Mouse (Mus musculus) lung, postnatal 0 days (tissue): Measurements from ENCODE around the gene Ugt1a8. TPM values are rescaled to one million over a fixed set of nuclear protein-coding genes. Genes with fewer than 3 reads are reported as not detected.
"Not testable (repeated sequence)": the region's sequence is repeated elsewhere in the genome, so short reads cannot be mapped to it uniquely, and the experiment has no call there.

Experiments
- ATAC-seq: fragments of 200-750 bp; cut with Nextera tagmentation; 2 replicates; pipeline ENCODE4 v1.8.0; 2017; ENCODE audit warnings: moderate library complexity
- DNase-seq: peaks from one replicate; pipeline ENCODE4 v3.0.0-alpha.2; 2016; ENCODE audit warnings: low spot score
- H3K27ac ChIP-seq: fragments of 300-500 bp; sonication (generic); 2 replicates; pipeline ENCODE4 v1.5.1; 2014; ENCODE audit warnings: antibody characterized with exemption, mild to moderate bottlenecking, low read length, mixed read lengths
- H3K27me3 ChIP-seq: fragments of 300-500 bp; sonication (generic); replicated peaks from 2 replicates; pipeline ENCODE4 v1.6.1; 2014; ENCODE audit warnings: low read length, mixed read lengths; ENCODE audit not compliant: insufficient read depth
- H3K36me3 ChIP-seq: fragments of 300-500 bp; sonication (generic); 2 replicates; pipeline ENCODE4 v1.6.1; 2014; ENCODE audit warnings: low read length, mixed read lengths; ENCODE audit not compliant: insufficient read depth
- H3K4me1 ChIP-seq: fragments of 300-500 bp; sonication (generic); 2 replicates; pipeline ENCODE4 v1.6.1; 2014; ENCODE audit warnings: antibody characterized with exemption, low read depth, low read length, mixed read lengths; ENCODE audit not compliant: insufficient read depth
- H3K4me2 ChIP-seq: fragments of 300-500 bp; sonication (generic); replicated peaks from 2 replicates; pipeline ENCODE4 v1.6.1; 2014; ENCODE audit warnings: low read depth, mild to moderate bottlenecking, low read length, moderate library complexity, mixed read lengths
- H3K4me3 ChIP-seq: fragments of 300-500 bp; sonication (generic); 2 replicates; pipeline ENCODE4 v1.5.1; 2014; ENCODE audit warnings: low read depth, low read length
- H3K9ac ChIP-seq: fragments of 300-500 bp; sonication (generic); replicated peaks from 2 replicates; pipeline ENCODE4 v1.6.1; 2014; ENCODE audit warnings: low read depth, mild to moderate bottlenecking
- H3K9me3 ChIP-seq: fragments of 300-500 bp; sonication (generic); 2 replicates; pipeline ENCODE4 v1.6.1; 2016; ENCODE audit warnings: low read length, mixed read lengths
- CTCF ChIP-seq: IDR thresholded peaks from 2 replicates; pipeline ENCODE4 v1.5.1; 2016; ENCODE audit warnings: antibody characterized with exemption, mild to moderate bottlenecking
- EP300 ChIP-seq: IDR thresholded peaks from 2 replicates; pipeline ENCODE4 v1.6.1; 2016; ENCODE audit warnings: antibody characterized with exemption, mild to moderate bottlenecking, control low read depth
- WGBS: fragments of 180-500 bp; shearing (Covaris S2); extraction: QIAGEN DNeasy Blood & Tissue Kit; methylation state at CpG from one replicate; pipeline ENCODE4 v1.1.7; 2014; 5-methylcytosine and 5-hydroxymethylcytosine counted together
- polyA plus RNA-seq: library from polyadenylated mRNA; unstranded; fragments of >200 nt; fragmentation: Nextera tagmentation; extraction: Ambion mirVana; gene quantifications from 2 replicates; pipeline ENCODE4 v1.2.1, GENCODE M21; 2015

The Ugt1a8 gene
- polyA plus RNA-seq, 1 experiment from 2014 or later = not detected

DNA sequence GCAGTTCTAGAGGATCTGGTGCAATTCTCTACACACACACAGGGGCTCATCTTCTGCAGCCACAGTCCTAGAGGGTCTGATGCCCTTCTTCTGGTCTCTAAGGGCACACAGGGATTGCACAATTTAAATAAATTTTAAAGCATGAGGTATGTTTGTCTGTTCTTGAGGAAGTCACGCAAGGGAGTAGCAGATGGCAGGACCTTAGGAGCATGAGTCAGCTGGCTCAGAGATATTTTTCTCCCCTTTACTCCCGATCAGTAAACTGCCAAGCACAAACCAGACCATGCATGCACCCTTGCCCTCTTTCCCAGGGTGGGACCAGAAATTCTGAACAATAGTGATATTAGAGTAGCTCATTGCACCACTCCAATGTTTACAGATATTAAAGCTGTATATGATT lies 70.8 kb downstream of the Ugt1a8 start:
- DNase-seq = no peak
- no peaks in the 10 kb centered on the region for H3K4me1 ChIP-seq
- H3K9ac ChIP-seq = no peak overlapping the region
- H3K4me3 ChIP-seq = no peak overlapping the region
- TF ChIP-seq CTCF (no peak), EP300 (no peak)
- no peaks in the 10 kb centered on the region for H3K27me3 ChIP-seq
- H3K36me3 ChIP-seq = no peaks in the 10 kb centered on the region
- 59% methylated on average over 2 of the region's 2 CpGs for WGBS
- H3K9me3 ChIP-seq = no peaks in the 10 kb centered on the region
- no peak overlapping the region for H3K27ac ChIP-seq
- H3K4me2 ChIP-seq = no peak overlapping the region
- no peak; the same call in 1 of the 2 replicates for ATAC-seq

DNA sequence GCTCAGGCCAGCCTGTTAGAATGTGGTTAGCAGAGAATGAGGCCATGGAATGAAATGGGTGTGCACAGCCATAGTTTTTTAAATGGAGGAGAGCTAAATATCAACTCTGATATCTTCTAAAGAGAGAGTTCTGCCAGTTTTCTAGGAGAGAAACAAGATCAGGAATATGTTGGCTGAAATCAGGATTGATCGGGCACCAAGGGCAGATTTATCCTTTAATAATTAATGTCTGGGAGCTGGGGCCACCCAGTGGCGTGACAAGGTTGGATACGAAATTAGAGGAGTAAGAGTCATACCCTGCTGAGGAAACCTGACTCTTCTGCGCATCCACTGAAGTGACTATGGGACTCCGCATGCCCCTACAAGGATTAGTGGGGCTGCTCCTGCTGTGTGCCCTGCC lies 78.1 kb downstream of the Ugt1a8 start, which contains the start of gene Ugt1a5:
TSS of gene Ugt1a5 (plus strand) at position 302 of the 400 bp plus-strand sequence.
- Histone ChIP-seq H3K27ac (no peak within 1 kb of the TSS), H3K27me3 (no peaks in the 10 kb centered on the region), H3K9me3 (no peaks in the 10 kb centered on the region), H3K36me3 (no peaks in the 10 kb centered on the region), H3K9ac (no peak within 1 kb of the TSS), H3K4me3 (no peak within 1 kb of the TSS), H3K4me1 (no peaks in the 10 kb centered on the region), H3K4me2 (no peak within 1 kb of the TSS)
- DNase-seq = no peak
- TF ChIP-seq EP300 (no peak), CTCF (no peak)
- no peak for ATAC-seq
- WGBS = 74% methylated on average over 5 of the region's 5 CpGs

DNA sequence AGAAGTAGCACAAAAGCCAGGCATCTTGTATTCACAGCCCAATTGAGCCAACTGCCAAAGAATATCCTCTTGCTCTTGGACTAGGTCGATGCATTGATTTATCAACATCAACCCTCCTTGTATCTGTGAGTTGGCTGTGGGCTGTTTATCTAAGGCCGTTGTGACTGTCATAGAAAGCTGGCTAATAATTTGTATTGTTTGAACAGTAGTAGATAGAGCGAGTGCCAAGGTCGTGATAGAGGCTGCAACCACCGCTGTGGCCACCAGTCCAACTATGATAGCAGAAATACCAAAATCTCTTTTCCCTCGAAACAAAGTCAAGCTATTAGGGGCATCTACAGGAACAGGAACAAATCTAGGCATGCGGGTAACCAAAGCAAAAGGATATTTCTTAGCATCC lies 84.6 kb downstream of the Ugt1a8 start:
- H3K27me3 ChIP-seq, H3K9me3 ChIP-seq, H3K4me3 ChIP-seq, H3K36me3 ChIP-seq, ATAC-seq, DNase-seq, H3K4me2 ChIP-seq, H3K27ac ChIP-seq, H3K4me1 ChIP-seq, H3K9ac ChIP-seq: not testable (repeated sequence)
- 80% methylated on average over 5 of the region's 7 CpGs for WGBS

- ATAC-seq (no peak), DNase-seq (no peak)
- H3K36me3 ChIP-seq = no peaks in the 10 kb centered on the region
- no peak overlapping the region for H3K4me2 ChIP-seq
- H3K9me3 ChIP-seq = 0 out of 2 replicates have a peak, but pooled peaks cover 7% of the 10 kb centered on the region
- no peaks in the 10 kb centered on the region for H3K27me3 ChIP-seq
- H3K4me3 ChIP-seq = no peak overlapping the region
- no peak for TF ChIP-seq CTCF
- no peak for TF ChIP-seq EP300
- 67% methylated on average over 1 of the region's 1 CpGs for WGBS
- H3K4me1 ChIP-seq = no peaks in the 10 kb centered on the region
- no peak overlapping the region for H3K9ac ChIP-seq
- H3K27ac ChIP-seq = no peak overlapping the region
Measured at GRCm38 (mm10) chr1:88179657-88180056, 92.0 kb downstream of the Ugt1a8 start.

- no peak for DNase-seq
- Histone ChIP-seq H3K9me3 (no peaks in the 10 kb centered on the region), H3K27me3 (no peaks in the 10 kb centered on the region), H3K4me2 (no peak overlapping the region), H3K4me3 (no peak overlapping the region), H3K27ac (no peak overlapping the region), H3K9ac (no peak overlapping the region), H3K4me1 (no peaks in the 10 kb centered on the region), H3K36me3 (no peaks in the 10 kb centered on the region)
- WGBS = 79% methylated on average over 5 of the region's 5 CpGs
- TF ChIP-seq CTCF (no peak), EP300 (no peak)
- no peak for ATAC-seq
Measured at GRCm38 (mm10) chr1:88186325-88186935, 98.8 kb downstream of the Ugt1a8 start.

DNA sequence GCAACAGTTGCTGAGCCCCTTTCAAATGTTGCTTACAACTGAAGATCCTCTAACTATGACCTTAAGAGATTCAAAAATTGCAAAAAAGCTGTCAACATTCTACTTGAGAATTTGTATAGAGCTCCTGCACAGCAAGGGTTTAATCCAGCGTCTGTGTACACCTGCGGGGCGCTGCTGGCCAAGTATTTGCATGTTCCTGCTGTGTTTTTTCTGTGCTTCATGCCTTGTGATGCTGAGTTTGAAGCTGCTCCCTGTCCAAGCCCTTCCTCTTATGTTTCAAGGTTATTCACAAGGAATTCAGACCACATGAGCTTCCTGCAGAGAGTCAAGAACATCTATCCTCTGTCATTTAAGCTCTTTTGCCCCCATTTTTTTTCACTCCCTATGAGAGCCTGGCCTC lies 104.5 kb downstream of the Ugt1a8 start:
- Histone ChIP-seq H3K27me3 (no peaks in the 10 kb centered on the region), H3K4me2 (no peak overlapping the region), H3K9me3 (no peaks in the 10 kb centered on the region), H3K4me1 (no peaks in the 10 kb centered on the region), H3K9ac (no peak overlapping the region), H3K4me3 (no peak overlapping the region), H3K36me3 (no peaks in the 10 kb centered on the region), H3K27ac (no peak overlapping the region)
- ATAC-seq (no peak), DNase-seq (no peak)
- TF ChIP-seq EP300 (no peak), CTCF (no peak)
- WGBS = 63% methylated on average over 3 of the region's 3 CpGs

DNA sequence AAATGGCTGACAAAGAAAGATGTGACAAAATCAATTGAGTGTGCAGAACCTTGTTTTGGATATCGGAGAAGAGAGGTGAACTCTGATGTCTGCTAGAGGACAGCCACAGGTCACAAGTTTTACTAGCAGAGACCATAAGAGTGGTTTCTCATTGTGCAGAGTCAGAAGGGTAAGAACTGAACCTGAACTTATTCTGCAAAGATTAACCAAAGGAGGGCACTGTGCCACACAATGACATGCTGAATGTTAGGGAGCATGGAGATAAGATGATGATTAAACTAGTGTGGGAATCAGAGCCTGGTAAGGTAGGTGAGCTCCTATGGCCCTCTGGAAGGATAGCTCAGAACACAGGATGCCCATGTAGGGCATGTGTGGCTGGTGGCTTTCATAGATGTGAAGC lies 108.1 kb downstream of the Ugt1a8 start:
- DNase-seq = no peak
- WGBS = 85% methylated on average over 1 of the region's 1 CpGs
- Histone ChIP-seq H3K27ac (no peak overlapping the region), H3K4me1 (no peaks in the 10 kb centered on the region), H3K4me2 (no peak overlapping the region), H3K9me3 (no peaks in the 10 kb centered on the region), H3K4me3 (no peak overlapping the region), H3K9ac (no peak overlapping the region), H3K36me3 (no peaks in the 10 kb centered on the region), H3K27me3 (no peaks in the 10 kb centered on the region)
- TF ChIP-seq EP300 (no peak), CTCF (no peak)
- no peak for ATAC-seq
